Mouse (Mus musculus) intestine, postnatal 0 days (tissue): ENCODE data around the gene Grm7. TPM values are rescaled to one million over a fixed set of nuclear protein-coding genes. Genes with fewer than 3 reads are reported as not detected.

Experiments
- ATAC-seq: fragments of 200-750 bp; cut with Nextera tagmentation; 2 replicates; pipeline ENCODE4 v1.8.0; 2017; ENCODE audit warnings: mild to moderate bottlenecking, moderate TSS enrichment, moderate library complexity
- H3K27ac ChIP-seq: fragments of 300-500 bp; sonication (generic); 2 replicates; pipeline ENCODE4 v1.5.1; 2014; ENCODE audit warnings: mild to moderate bottlenecking, low read depth, low read length, moderate library complexity
- H3K27me3 ChIP-seq: fragments of 300-500 bp; sonication (generic); replicated peaks from 2 replicates; pipeline ENCODE4 v1.6.1; 2014; ENCODE audit warnings: low read length, mixed read lengths; ENCODE audit not compliant: control insufficient read depth, insufficient read depth
- H3K36me3 ChIP-seq: fragments of 300-500 bp; sonication (generic); 2 replicates; pipeline ENCODE4 v1.6.1; 2014; ENCODE audit warnings: mild to moderate bottlenecking, moderate library complexity; ENCODE audit not compliant: control insufficient read depth, insufficient read depth
- H3K4me1 ChIP-seq: fragments of 300-500 bp; sonication (generic); replicated peaks from 2 replicates; pipeline ENCODE4 v1.6.1; 2014; ENCODE audit warnings: antibody characterized with exemption, low read length, mixed read lengths; ENCODE audit not compliant: control insufficient read depth, insufficient read depth
- H3K4me2 ChIP-seq: fragments of 300-500 bp; sonication (generic); replicated peaks from 2 replicates; pipeline ENCODE4 v1.6.1; 2014; ENCODE audit warnings: low read depth, mild to moderate bottlenecking, moderate library complexity
- H3K4me3 ChIP-seq: fragments of 300-500 bp; sonication (generic); 2 replicates; pipeline ENCODE4 v1.5.1; 2014; ENCODE audit warnings: low read depth, low read length
- H3K9ac ChIP-seq: fragments of 300-500 bp; sonication (generic); 2 replicates; pipeline ENCODE4 v1.6.1; 2014; ENCODE audit warnings: mild to moderate bottlenecking, low read depth, low read length
- H3K9me3 ChIP-seq: fragments of 300-500 bp; sonication (generic); 2 replicates; pipeline ENCODE4 v1.6.1; 2016; ENCODE audit warnings: mixed run types; ENCODE audit not compliant: control insufficient read depth
- CTCF ChIP-seq: sonication (generic); IDR thresholded peaks from 2 replicates; pipeline ENCODE4 v1.5.1; 2016; ENCODE audit warnings: low read depth, mild to moderate bottlenecking, control low read depth, antibody characterized with exemption, moderate library complexity
- WGBS: fragments of 180-500 bp; shearing (Covaris S2); extraction: QIAGEN DNeasy Blood & Tissue Kit; methylation state at CpG from one replicate; pipeline ENCODE4 v1.1.7; 2014; 5-methylcytosine and 5-hydroxymethylcytosine counted together
- polyA plus RNA-seq: library from polyadenylated mRNA; unstranded; fragments of >200 nt; fragmentation: Nextera tagmentation; extraction: Ambion mirVana; gene quantifications from 2 replicates; pipeline ENCODE4 v1.2.1, GENCODE M21; 2015

The Grm7 gene
- polyA plus RNA-seq, 1 experiment from 2014 or later, result 0.27 TPM

DNA sequence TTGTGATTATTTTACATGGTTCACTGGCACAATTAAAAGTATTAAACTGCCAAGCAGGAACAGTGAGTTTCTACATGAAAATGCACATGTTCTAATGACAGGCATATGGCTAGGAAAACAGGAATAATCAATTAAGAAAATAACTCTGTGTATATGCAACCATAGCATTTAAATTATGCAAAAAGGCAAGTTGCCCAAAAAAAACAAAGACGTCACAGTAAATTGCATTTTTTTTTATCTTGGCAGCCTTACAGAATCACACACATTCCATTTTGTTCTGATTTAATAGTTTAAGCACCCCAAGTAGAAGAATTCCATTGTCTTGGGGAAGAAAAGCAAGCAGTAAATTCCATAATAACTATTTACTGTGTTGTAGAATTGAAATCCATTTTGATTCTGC is 716.3 kb downstream of the Grm7 start:
- 56% methylated on average over 1 of the region's 1 CpGs for WGBS
- no peaks in the 10 kb centered on the region for H3K4me1 ChIP-seq
- H3K9me3 ChIP-seq, result no peaks in the 10 kb centered on the region
- ATAC-seq, result no peak
- H3K4me3 ChIP-seq, result no peak overlapping the region
- H3K4me2 ChIP-seq, result no peak overlapping the region
- no peak for TF ChIP-seq CTCF
- no peak overlapping the region for H3K27ac ChIP-seq
- H3K9ac ChIP-seq, result no peak overlapping the region
- no peaks in the 10 kb centered on the region for H3K36me3 ChIP-seq
- H3K27me3 ChIP-seq, result no peaks in the 10 kb centered on the region

- no peak overlapping the region for H3K4me2 ChIP-seq
- no peaks in the 10 kb centered on the region for H3K4me1 ChIP-seq
- no peak for TF ChIP-seq CTCF
- H3K36me3 ChIP-seq, result no peaks in the 10 kb centered on the region
- H3K27me3 ChIP-seq, result no peaks in the 10 kb centered on the region
- no peak for ATAC-seq
- H3K9me3 ChIP-seq, result no peaks in the 10 kb centered on the region
- H3K9ac ChIP-seq, result no peak overlapping the region
- WGBS, result 73% methylated on average over 3 of the region's 3 CpGs
- no peak overlapping the region for H3K4me3 ChIP-seq
- no peak overlapping the region for H3K27ac ChIP-seq
Observed at GRCm38 (mm10) chr6:111368111-111368510, 722.7 kb downstream of the Grm7 start.

GRCm38 (mm10) chr6:111368551-111368950 is 723.2 kb downstream of the Grm7 start:
- no peak overlapping the region for H3K9ac ChIP-seq
- H3K36me3 ChIP-seq, result no peaks in the 10 kb centered on the region
- no peak overlapping the region for H3K27ac ChIP-seq
- H3K4me2 ChIP-seq, result no peak overlapping the region
- no peaks in the 10 kb centered on the region for H3K9me3 ChIP-seq
- H3K4me1 ChIP-seq, result no peaks in the 10 kb centered on the region
- H3K4me3 ChIP-seq, result no peak overlapping the region
- no peak for ATAC-seq
- TF ChIP-seq CTCF, result no peak
- no peaks in the 10 kb centered on the region for H3K27me3 ChIP-seq
- WGBS, result 66% methylated on average over 3 of the region's 3 CpGs

DNA sequence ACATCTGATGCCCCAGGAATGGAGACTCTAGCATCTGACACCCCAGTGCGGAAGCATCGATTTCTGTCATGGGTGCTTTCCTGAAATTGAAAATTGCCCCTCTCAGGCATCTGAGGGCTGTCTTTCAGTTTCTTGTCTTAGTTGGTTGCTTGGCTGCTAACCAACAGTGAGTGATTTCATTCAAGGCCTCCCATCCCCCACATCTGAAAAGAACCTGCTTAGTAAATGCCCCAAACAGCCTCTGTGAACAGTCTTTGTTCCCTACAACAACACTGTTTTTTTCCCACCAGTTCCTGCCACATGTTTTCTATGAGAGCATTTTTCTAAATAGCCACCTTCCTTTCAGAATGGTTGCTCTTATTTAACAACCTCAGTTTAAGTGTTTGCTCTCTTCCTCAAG is 723.6 kb downstream of the Grm7 start:
- TF ChIP-seq CTCF, result no peak
- Histone ChIP-seq H3K9me3 (no peaks in the 10 kb centered on the region), H3K36me3 (no peaks in the 10 kb centered on the region), H3K4me1 (no peaks in the 10 kb centered on the region), H3K4me2 (no peak overlapping the region), H3K9ac (no peak overlapping the region), H3K27me3 (no peaks in the 10 kb centered on the region), H3K27ac (no peak overlapping the region), H3K4me3 (no peak overlapping the region)
- WGBS, result 81% methylated on average over 2 of the region's 2 CpGs
- ATAC-seq, result no peak

DNA sequence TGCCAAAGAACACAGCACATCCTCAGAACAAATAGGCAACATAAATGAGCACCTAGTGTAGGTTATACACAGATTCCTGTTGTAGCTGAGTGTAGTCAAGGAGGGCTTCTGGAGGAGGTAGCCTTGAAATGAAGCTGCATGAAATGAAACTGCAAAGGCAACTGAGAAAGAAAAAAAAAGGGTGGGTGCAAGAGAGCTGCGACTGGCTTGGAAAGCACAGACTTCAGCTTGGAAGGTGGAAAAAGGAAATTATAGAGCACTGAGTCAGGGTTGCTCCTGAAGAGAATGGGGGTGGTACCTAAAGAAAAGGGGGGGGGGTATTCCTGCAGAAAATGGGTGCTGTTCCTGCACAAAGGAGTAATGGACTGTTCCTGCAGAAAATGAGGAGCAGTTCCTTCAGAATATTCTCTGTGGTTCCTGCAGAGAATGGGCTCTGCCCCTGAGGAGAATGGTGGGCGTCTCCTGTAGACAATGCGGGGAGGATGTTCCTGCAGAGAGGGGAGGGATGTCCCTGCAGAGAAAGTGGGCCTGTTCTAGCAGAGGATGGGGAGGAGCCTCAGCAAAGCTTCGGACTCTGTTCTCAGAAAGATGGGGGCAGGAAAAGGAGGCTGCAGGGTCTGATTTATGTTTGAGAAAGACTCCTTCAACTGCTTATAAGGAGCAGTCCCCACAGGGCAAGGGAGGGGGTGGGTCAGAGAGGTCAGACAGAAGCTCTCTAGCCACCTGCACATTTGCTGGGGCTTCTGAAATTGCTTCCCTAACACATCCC is 726.4 kb downstream of the Grm7 start:
- Histone ChIP-seq H3K27me3 (no peaks in the 10 kb centered on the region), H3K4me2 (no peak overlapping the region), H3K36me3 (no peaks in the 10 kb centered on the region), H3K4me3 (no peak overlapping the region), H3K9me3 (no peaks in the 10 kb centered on the region), H3K27ac (no peak overlapping the region), H3K9ac (no peak overlapping the region), H3K4me1 (no peaks in the 10 kb centered on the region)
- WGBS, result 25% methylated on average over 4 of the region's 4 CpGs
- ATAC-seq, result no peak
- TF ChIP-seq CTCF, result no peak

GRCm38 (mm10) chr6:111372626-111373380 is 727.4 kb downstream of the Grm7 start:
- 47% methylated on average over 11 of the region's 11 CpGs for WGBS
- Histone ChIP-seq H3K27ac (no peak overlapping the region), H3K9me3 (no peaks in the 10 kb centered on the region), H3K9ac (no peak overlapping the region), H3K4me3 (no peak overlapping the region), H3K27me3 (no peaks in the 10 kb centered on the region), H3K4me1 (no peaks in the 10 kb centered on the region), H3K4me2 (no peak overlapping the region), H3K36me3 (no peaks in the 10 kb centered on the region)
- no peak for TF ChIP-seq CTCF
- ATAC-seq, result no peak
